Mouse (Mus musculus) liver, adult 2 months (tissue): ENCODE measurements around the gene Gm37240. TPM values are rescaled to one million over a fixed set of nuclear protein-coding genes. Genes with fewer than 3 reads are reported as not detected.

ENCODE experiments used
- DNase-seq: peaks from one replicate; pipeline ENCODE4 v3.0.0-alpha.2; 2011; ENCODE audit warnings: low read depth, low spot score; ENCODE audit errors: extremely low read depth
- H3K27ac ChIP-seq: fragments of 200-500 bp; replicated peaks from 2 replicates; pipeline ENCODE4 v1.5.1; 2012; ENCODE audit warnings: low read depth, mild to moderate bottlenecking, control low read depth, inconsistent platforms, low read length; ENCODE audit not compliant: insufficient read depth
- H3K27me3 ChIP-seq: fragments of 200-500 bp; 2 replicates; pipeline ENCODE4 v1.6.1; 2012; ENCODE audit warnings: mild to moderate bottlenecking, moderate library complexity, low read length, inconsistent platforms; ENCODE audit not compliant: control insufficient read depth, insufficient read depth
- H3K36me3 ChIP-seq: fragments of 200-500 bp; 2 replicates; pipeline ENCODE4 v1.6.1; 2012; ENCODE audit warnings: low read length, inconsistent platforms; ENCODE audit not compliant: control insufficient read depth, insufficient read depth
- H3K4me1 ChIP-seq: fragments of 200-500 bp; 2 replicates; pipeline ENCODE4 v1.6.1; 2011; ENCODE audit warnings: low read length; ENCODE audit not compliant: control insufficient read depth, insufficient read depth
- H3K4me3 ChIP-seq: fragments of 200-500 bp; 2 replicates; pipeline ENCODE4 v1.5.1; 2011; ENCODE audit warnings: low read depth, mild to moderate bottlenecking, control low read depth, low read length, moderate library complexity; ENCODE audit not compliant: insufficient read depth
- H3K79me2 ChIP-seq: fragments of 200-500 bp; 2 replicates; pipeline ENCODE4 v1.6.1; 2012; ENCODE audit warnings: inconsistent platforms, mild to moderate bottlenecking, low read length, moderate library complexity; ENCODE audit not compliant: control insufficient read depth, insufficient read depth
- H3K9ac ChIP-seq: fragments of 200-500 bp; 2 replicates; pipeline ENCODE4 v1.6.1; 2012; ENCODE audit warnings: low read depth, mild to moderate bottlenecking, control low read depth, inconsistent platforms, low read length
- CTCF ChIP-seq: fragments of 200-500 bp; IDR thresholded peaks from 2 replicates; pipeline ENCODE4 v1.5.1; 2011; ENCODE audit warnings: low read depth, low read length, control low read depth
- POLR2A ChIP-seq: fragments of 200-500 bp; IDR thresholded peaks from 2 replicates; pipeline ENCODE4 v1.6.1; 2011; ENCODE audit warnings: low read length, control low read depth; ENCODE audit not compliant: insufficient read depth; ENCODE audit errors: extremely low read depth
- WGBS: fragments of 180-500 bp; shearing (Covaris S2); methylation state at CpG from one replicate; pipeline ENCODE4 v1.1.7; 2018; 5-methylcytosine and 5-hydroxymethylcytosine counted together
- polyA plus RNA-seq: library from polyadenylated mRNA; depleted of rRNA; stranded (reverse); fragments of >200 nt; gene quantifications from 2 replicates; pipeline ENCODE4 v1.2.3, GENCODE M21; 2012
- total RNA-seq: library from RNA; depleted of rRNA; stranded (reverse); fragments of >200 nt; gene quantifications from 2 replicates; pipeline ENCODE4 v1.2.3, GENCODE M21; 2014

The Gm37240 gene
- total and polyA plus RNA-seq, 2 experiments = 2.2 to 6.9 TPM

GRCm38 (mm10) chr3:85455453-85455852 is 431.9 kb downstream of the Gm37240 start:
- DNase-seq = no peak
- no peaks in the 10 kb centered on the region for H3K36me3 ChIP-seq
- H3K27ac ChIP-seq = no peak overlapping the region
- no peaks in the 10 kb centered on the region for H3K79me2 ChIP-seq
- no peaks in the 10 kb centered on the region for H3K27me3 ChIP-seq
- no peak overlapping the region for H3K9ac ChIP-seq
- H3K4me1 ChIP-seq = no peaks in the 10 kb centered on the region
- no peak overlapping the region for H3K4me3 ChIP-seq
- WGBS = 83% methylated on average over 3 of the region's 3 CpGs
- TF ChIP-seq POLR2A (no peak), CTCF (no peak)

- Histone ChIP-seq H3K27me3 (no peaks in the 10 kb centered on the region), H3K4me3 (no peak overlapping the region), H3K79me2 (no peaks in the 10 kb centered on the region), H3K9ac (no peak overlapping the region), H3K27ac (no peak overlapping the region), H3K4me1 (no peaks in the 10 kb centered on the region), H3K36me3 (no peaks in the 10 kb centered on the region)
- WGBS = 80% methylated on average over 6 of the region's 6 CpGs
- no peak for DNase-seq
- TF ChIP-seq CTCF = no peak
- TF ChIP-seq POLR2A = no peak
Observed at GRCm38 (mm10) chr3:85454001-85454400, 433.3 kb downstream of the Gm37240 start.

DNA sequence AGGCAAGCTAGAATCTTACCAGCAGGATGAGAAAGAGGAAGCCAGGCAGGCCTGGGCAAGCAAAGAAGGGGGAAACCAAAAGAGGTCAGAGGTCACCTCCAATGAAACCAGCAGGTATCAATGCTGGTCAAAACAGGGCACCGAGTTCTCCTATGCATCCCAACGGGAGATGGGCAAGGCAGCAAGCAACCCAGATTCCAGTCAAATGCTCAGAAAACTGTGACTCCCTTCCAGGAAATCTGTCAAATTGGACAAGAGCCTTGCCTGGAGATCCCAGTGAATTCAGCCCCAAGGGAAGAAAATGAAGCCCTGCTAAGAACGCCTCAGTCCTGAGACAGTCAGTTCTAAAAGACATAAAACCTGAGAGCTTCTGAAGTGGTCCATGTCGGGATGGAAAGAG is 437.9 kb downstream of the Gm37240 start:
- no peak overlapping the region for H3K27ac ChIP-seq
- H3K4me3 ChIP-seq = no peak overlapping the region
- no peaks in the 10 kb centered on the region for H3K79me2 ChIP-seq
- no peaks in the 10 kb centered on the region for H3K4me1 ChIP-seq
- DNase-seq = no peak
- no peaks in the 10 kb centered on the region for H3K27me3 ChIP-seq
- WGBS = 87% methylated on average over 4 of the region's 4 CpGs
- no peak for TF ChIP-seq CTCF
- TF ChIP-seq POLR2A = no peak
- H3K36me3 ChIP-seq = no peaks in the 10 kb centered on the region
- H3K9ac ChIP-seq = no peak overlapping the region

- Histone ChIP-seq H3K27ac (no peak overlapping the region), H3K9ac (no peak overlapping the region), H3K4me1 (no peaks in the 10 kb centered on the region), H3K36me3 (no peaks in the 10 kb centered on the region), H3K79me2 (no peaks in the 10 kb centered on the region), H3K27me3 (no peaks in the 10 kb centered on the region), H3K4me3 (no peak overlapping the region)
- WGBS = 93% methylated on average over 5 of the region's 5 CpGs
- DNase-seq = no peak
- TF ChIP-seq POLR2A = no peak
- TF ChIP-seq CTCF = no peak
Observed at GRCm38 (mm10) chr3:85442781-85443180, 444.5 kb downstream of the Gm37240 start.

DNA sequence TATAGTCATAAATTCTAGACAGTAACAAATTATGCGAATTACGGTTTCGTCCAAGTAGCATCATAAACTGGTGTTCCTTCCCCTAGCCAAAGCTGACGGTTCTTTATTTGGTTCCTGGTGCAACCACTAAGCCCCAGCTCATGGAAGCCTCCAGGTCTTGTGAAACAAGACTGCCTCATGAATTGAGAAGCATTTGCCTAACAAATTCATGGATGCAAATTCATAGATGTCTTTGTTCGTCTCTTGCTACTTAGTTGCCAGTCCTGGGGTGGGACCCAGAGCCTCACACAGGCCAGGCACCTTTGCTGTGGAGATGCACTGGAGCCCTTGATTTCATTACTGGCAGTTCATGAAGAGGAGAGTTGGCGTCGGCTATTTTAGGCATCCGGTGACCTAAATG is 445.1 kb downstream of the Gm37240 start:
- WGBS = 91% methylated on average over 8 of the region's 8 CpGs
- H3K27ac ChIP-seq = no peak overlapping the region
- no peaks in the 10 kb centered on the region for H3K27me3 ChIP-seq
- no peak for DNase-seq
- no peak overlapping the region for H3K9ac ChIP-seq
- H3K4me3 ChIP-seq = no peak overlapping the region
- no peaks in the 10 kb centered on the region for H3K79me2 ChIP-seq
- TF ChIP-seq CTCF (no peak), POLR2A (no peak)
- H3K36me3 ChIP-seq = no peaks in the 10 kb centered on the region
- H3K4me1 ChIP-seq = no peaks in the 10 kb centered on the region

- DNase-seq = no peak
- H3K36me3 ChIP-seq = no peaks in the 10 kb centered on the region
- H3K4me3 ChIP-seq = no peak overlapping the region
- no peak overlapping the region for H3K9ac ChIP-seq
- no peak overlapping the region for H3K27ac ChIP-seq
- 62% methylated on average over 4 of the region's 4 CpGs for WGBS
- no peaks in the 10 kb centered on the region for H3K4me1 ChIP-seq
- no peaks in the 10 kb centered on the region for H3K27me3 ChIP-seq
- TF ChIP-seq CTCF (no peak), POLR2A (no peak)
- no peaks in the 10 kb centered on the region for H3K79me2 ChIP-seq
Observed at GRCm38 (mm10) chr3:85435406-85435805, 451.9 kb downstream of the Gm37240 start.
